Mouse (Mus musculus) cerebellum, adult 2 months (tissue): ENCODE results near the gene Zscan21. TPM values are rescaled to one million over a fixed set of nuclear protein-coding genes. Genes with fewer than 3 reads are reported as not detected.
"Not testable (repeated sequence)": the region's sequence is repeated elsewhere in the genome, so short reads cannot be mapped to it uniquely, and the experiment has no call there.

Source experiments
- DNase-seq, 2 experiments: peaks; one replicate each; pipeline ENCODE4 v3.0.0; 2021
- H3K27ac ChIP-seq: fragments of 200-500 bp; 2 replicates; pipeline ENCODE4 v1.5.1; 2012; ENCODE audit warnings: low read length, control low read depth, inconsistent platforms; ENCODE audit not compliant: insufficient read depth
- H3K27me3 ChIP-seq: fragments of 200-500 bp; 2 replicates; pipeline ENCODE4 v1.6.1; 2012; ENCODE audit warnings: inconsistent platforms, mild to moderate bottlenecking, low read length, moderate library complexity; ENCODE audit not compliant: control insufficient read depth, insufficient read depth
- H3K4me1 ChIP-seq: fragments of 200-500 bp; 2 replicates; pipeline ENCODE4 v1.6.1; 2011; ENCODE audit warnings: low read length; ENCODE audit not compliant: control insufficient read depth, insufficient read depth
- H3K4me3 ChIP-seq: fragments of 200-500 bp; replicated peaks from 2 replicates; pipeline ENCODE3; 2011; ENCODE audit warnings: mild to moderate bottlenecking, low read depth, low read length, control low read depth; ENCODE audit not compliant: insufficient read depth
- CTCF ChIP-seq: fragments of 200-500 bp; IDR thresholded peaks from 2 replicates; pipeline ENCODE4 v1.5.1; 2011; ENCODE audit warnings: low read depth, mild to moderate bottlenecking, control low read depth, low read length, moderate library complexity, borderline replicate concordance; ENCODE audit not compliant: insufficient read depth
- POLR2A ChIP-seq: fragments of 200-500 bp; IDR thresholded peaks from 2 replicates; pipeline ENCODE4 v1.6.1; 2011; ENCODE audit warnings: low read length, control low read depth, borderline replicate concordance; ENCODE audit not compliant: insufficient read depth
- WGBS: fragments of 180-500 bp; shearing (Covaris S2); methylation state at CpG from one replicate; pipeline ENCODE4 v1.1.7; 2018; 5-methylcytosine and 5-hydroxymethylcytosine counted together
- polyA plus RNA-seq: library from polyadenylated mRNA; depleted of rRNA; stranded (reverse); fragments of >200 nt; gene quantifications from 2 replicates; pipeline ENCODE4 v1.2.3, GENCODE M21; 2012

Zscan21 gene
- polyA plus RNA-seq, 1 experiment = 19.0 TPM

DNA sequence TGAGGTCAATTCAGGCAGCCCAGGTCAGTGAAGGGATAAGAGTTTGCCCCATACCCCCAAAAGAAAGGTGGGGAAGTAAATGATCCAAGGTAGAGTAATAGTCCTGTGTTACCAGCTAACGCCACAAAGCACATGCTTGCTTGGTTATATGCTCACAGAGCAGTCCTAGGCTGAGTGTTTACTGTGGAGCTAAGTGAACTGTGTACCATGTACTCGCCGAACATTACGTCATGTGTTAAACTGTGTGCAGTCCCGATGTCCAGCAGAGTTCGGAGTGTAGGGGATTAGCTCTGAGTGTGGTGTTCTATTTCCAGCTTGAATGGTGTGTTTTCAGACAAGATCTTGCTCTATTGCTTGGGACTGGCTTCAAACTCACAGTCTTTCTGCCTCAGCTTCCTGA, 22.2 kb upstream of the Zscan21 start:
- no peak for DNase-seq
- no peaks in the 10 kb centered on the region for H3K4me1 ChIP-seq
- no peak overlapping the region for H3K4me3 ChIP-seq
- 94% methylated on average over 6 of the region's 6 CpGs for WGBS
- TF ChIP-seq POLR2A (no peak), CTCF (no peak)
- no peak overlapping the region for H3K27ac ChIP-seq
- no peaks in the 10 kb centered on the region for H3K27me3 ChIP-seq

DNA sequence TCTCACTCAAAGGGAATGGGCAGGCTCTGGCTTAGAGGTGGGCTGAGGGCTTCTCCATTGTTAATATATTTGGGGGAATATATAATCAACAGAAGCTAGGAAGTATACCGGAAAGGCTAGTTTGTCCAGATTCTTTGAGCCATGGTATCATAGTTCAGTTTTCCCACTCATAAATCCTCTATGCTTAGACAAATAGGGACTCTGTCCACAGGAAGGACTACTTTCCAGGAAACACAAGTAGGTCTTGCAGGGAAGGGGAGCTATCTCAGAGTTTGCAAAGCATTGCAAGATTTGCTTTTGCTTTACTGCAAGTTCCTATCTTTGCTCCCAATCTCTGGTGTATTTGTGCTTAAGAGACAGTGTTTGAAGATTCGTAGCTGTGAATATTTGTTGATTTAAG, 11.7 kb upstream of the Zscan21 start:
- 92% methylated on average over 2 of the region's 2 CpGs for WGBS
- no peak overlapping the region for H3K4me3 ChIP-seq
- H3K27me3 ChIP-seq = no peaks in the 10 kb centered on the region
- H3K27ac ChIP-seq = no peak overlapping the region
- no peaks in the 10 kb centered on the region for H3K4me1 ChIP-seq
- TF ChIP-seq POLR2A (no peak), CTCF (no peak)
- no peak for DNase-seq

DNA sequence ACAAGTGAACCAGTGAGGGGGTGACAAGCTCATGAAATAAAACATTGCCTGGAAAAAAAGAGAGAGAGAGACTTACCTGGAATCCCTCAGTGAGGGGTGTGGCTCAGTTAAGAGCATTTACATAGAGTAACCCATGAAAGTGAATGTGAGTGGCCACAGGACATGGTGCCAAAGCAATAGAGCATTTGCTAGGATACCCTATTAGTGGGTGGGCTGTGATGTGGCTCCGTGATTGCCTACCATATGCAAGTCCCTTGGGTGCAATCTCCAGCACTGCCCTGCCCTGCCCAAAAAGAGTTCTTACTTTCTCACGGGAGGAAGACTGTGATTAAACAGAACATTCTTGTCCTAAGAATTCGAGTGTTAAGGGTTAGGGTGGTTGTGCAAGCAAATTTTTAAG, 9.6 kb upstream of the Zscan21 start:
- H3K4me1 ChIP-seq = no peaks in the 10 kb centered on the region
- no peak for DNase-seq
- no peaks in the 10 kb centered on the region for H3K27me3 ChIP-seq
- no peak overlapping the region for H3K27ac ChIP-seq
- TF ChIP-seq POLR2A = no peak
- no peak for TF ChIP-seq CTCF
- H3K4me3 ChIP-seq = no peak overlapping the region
- WGBS = 61% methylated on average over 3 of the region's 3 CpGs

GRCm38 (mm10) chr5:138109847-138110396, 6.8 kb upstream of the Zscan21 start:
- not testable (repeated sequence) for H3K27ac ChIP-seq
- WGBS = 60% methylated on average over 4 of the region's 4 CpGs

DNA sequence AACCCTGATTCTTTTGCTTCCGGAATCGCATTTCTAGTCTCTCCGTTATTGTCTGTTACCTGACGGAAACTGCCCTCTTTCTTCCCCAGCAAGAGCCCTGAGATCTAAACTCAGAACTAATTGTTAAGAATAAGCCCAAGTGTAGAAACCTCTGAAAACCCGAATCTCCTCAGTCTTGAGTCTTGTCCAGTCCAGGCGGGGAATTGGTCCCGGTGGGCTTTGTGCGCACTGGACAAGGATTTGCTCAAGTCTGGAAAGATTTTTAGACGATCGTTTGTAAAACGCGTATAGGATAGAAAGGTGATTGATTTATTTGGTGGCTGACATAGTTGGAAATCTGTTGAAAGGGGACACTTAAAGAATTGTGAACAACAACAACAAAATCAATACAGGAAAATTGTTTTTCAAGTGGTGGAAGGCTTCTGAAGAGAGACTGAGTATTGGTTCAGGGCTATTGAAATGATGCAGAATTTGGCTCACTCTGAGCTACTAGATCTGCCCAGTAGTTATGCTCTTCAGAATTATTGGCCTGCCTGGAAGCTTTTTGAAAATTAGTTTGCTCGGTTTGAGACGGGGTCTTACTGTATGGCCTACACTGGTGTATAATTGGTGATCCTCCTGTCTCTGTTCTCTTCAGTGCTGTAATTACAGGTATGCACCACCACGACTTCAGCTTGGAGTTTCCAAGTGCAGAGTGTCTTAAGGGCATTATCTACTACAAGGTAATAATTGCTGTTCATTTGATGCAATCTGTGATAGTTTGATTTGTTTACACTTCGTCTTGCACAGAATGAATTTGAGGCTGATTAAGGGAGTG, 704 bp downstream of the Zscan21 start:
- Histone ChIP-seq H3K4me1 (no peaks in the 10 kb centered on the region), H3K27ac (peak overlapping the region; percentile 45), H3K27me3 (no peaks in the 10 kb centered on the region), H3K4me3 (peak overlapping the region; percentile 97)
- no peak for TF ChIP-seq POLR2A
- TF ChIP-seq CTCF = no peak
- 3% methylated on average over 16 of the region's 16 CpGs for WGBS
- no peak for DNase-seq

More at GRCm38 (mm10) chr5:138109847-138110396, 6.8 kb upstream of the Zscan21 start:
- H3K4me3 ChIP-seq, H3K4me1 ChIP-seq, DNase-seq, H3K27me3 ChIP-seq: not testable (repeated sequence)

DNA sequence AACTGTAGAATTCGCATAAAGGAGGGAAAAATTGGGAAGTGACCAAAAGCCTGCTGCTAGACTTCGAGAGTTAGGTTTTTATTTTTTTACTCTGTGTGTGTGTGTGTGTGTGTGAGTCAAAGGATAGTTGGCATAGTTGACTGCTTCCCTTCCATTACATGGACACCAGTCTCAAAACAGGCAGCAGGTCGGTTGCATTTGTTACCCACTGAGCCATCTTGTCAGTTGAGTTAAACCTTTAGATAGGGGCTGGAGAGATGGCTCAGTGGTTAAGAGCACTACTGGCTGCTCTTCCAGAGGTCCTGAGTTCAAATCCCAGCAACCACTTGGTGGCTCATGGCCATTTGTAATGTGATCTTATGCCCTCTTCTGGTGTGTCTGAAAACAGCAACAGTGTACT, 1.3 kb downstream of the Zscan21 start:
- H3K4me1 ChIP-seq = no peaks in the 10 kb centered on the region
- no peaks in the 10 kb centered on the region for H3K27me3 ChIP-seq
- WGBS = 20% methylated on average over 3 of the region's 3 CpGs
- H3K27ac ChIP-seq = no peak overlapping the region
- TF ChIP-seq POLR2A = no peak
- no peak overlapping the region for H3K4me3 ChIP-seq
- no peak for DNase-seq

DNA sequence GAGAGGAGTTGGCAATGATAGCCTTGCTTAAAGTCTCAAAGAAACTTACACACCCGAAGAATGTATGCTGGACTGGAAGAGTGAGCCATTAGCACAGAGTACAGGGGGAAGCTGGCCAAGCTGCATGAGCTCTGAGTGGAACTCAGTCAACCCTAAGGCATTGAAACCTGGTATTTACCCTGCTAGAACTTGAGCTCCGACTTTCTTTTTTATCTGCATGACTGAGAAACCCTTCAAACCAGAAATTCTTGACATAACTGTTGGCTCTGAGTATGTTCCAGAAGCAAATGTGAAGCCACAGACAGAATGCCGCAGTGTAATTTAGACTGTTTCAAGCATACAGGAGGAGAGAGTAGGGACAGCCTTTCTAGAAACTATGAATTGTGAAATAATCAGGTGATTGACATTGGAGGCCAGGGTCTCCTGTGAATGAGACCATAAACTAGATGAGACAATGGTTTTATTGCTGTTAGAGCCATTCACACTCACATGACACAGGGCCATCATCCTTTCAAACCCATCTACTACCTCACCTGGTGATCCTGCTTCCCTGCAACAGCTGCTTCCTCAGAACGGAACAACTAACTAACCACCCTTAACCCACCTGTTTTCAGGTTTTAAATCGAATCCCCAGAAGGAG, 15.8 kb downstream of the Zscan21 start:
- TF ChIP-seq CTCF (no peak), POLR2A (no peak)
- Histone ChIP-seq H3K4me3 (no peak overlapping the region), H3K27me3 (no peaks in the 10 kb centered on the region), H3K4me1 (no peaks in the 10 kb centered on the region), H3K27ac (no peak overlapping the region)
- DNase-seq = no peak
- whole genome bisulfite sequencing = 93% methylated on average over 5 of the region's 5 CpGs

DNA sequence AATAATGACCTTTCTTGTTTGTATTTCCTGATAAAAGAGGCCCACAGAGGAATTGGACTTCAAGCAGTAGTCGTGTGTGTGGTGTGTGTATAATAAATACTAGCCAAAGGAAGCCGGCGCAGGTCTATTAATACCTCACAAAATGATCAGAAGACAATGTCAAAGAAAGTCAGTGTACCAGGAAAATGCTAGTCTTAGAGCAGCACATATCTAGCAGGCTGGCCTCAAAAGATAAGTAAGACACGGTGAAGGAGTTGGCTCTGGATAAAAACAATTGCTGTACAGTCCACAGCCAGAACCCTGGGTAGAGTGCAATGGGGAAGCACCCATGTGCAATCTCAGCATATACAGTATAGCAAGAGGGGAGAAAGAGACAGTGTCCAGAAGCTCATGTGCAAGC, 20.6 kb downstream of the Zscan21 start:
- H3K4me3 ChIP-seq = no peak overlapping the region
- DNase-seq = no peak
- no peaks in the 10 kb centered on the region for H3K4me1 ChIP-seq
- no peaks in the 10 kb centered on the region for H3K27me3 ChIP-seq
- 83% methylated on average over 4 of the region's 4 CpGs for WGBS
- no peak overlapping the region for H3K27ac ChIP-seq
- no peak for TF ChIP-seq CTCF
- no peak for TF ChIP-seq POLR2A
